Mouse (Mus musculus): ENCODE measurements around the gene Foxg1. TPM values are rescaled to one million over a fixed set of nuclear protein-coding genes. Genes with fewer than 3 reads are reported as not detected.

Gene Foxg1
- polyA plus RNA-seq (2016; fragmentation: Nextera tagmentation; extraction: Ambion mirVana) = 59.7 and 68.4 TPM in 2 replicates

GRCm38 (mm10) chr12:49382565-49383520 lies at the start of gene Foxg1:
Gene Foxg1 (plus strand): TSS chr12:49382660.
- peaks cover 8% of the 10 kb centered on the region; the same call in 1 of the 2 replicates for H3K4me1 ChIP-seq
- peak within 1 kb of the TSS; percentile 92 for H3K4me3 ChIP-seq (replicated peaks)
- WGBS = under 1% methylated on average over 58 of the region's 61 CpGs
- H3K4me2 ChIP-seq = peak within 1 kb of the TSS; percentile 56
- H3K27ac ChIP-seq = peak within 1 kb of the TSS; percentile 100
- peak; percentile 1 for ATAC-seq (ENCODE audit: low FRiP score)
- peaks cover 39% of the 10 kb centered on the region for H3K27me3 ChIP-seq
- peaks cover 9% of the 10 kb centered on the region; the same call in 1 of the 2 replicates for H3K36me3 ChIP-seq (replicated peaks)
- no peaks in the 10 kb centered on the region for H3K9me3 ChIP-seq
- H3K9ac ChIP-seq = peak within 1 kb of the TSS; percentile 100

- no peak overlapping the region for H3K4me2 ChIP-seq
- H3K4me1 ChIP-seq = no peaks in the 10 kb centered on the region
- ATAC-seq (ENCODE audit: low FRiP score) = no peak
- H3K4me3 ChIP-seq (replicated peaks) = no peak overlapping the region
- no peaks in the 10 kb centered on the region for H3K27me3 ChIP-seq
- H3K27ac ChIP-seq = no peak overlapping the region
- no peaks in the 10 kb centered on the region for H3K36me3 ChIP-seq (replicated peaks)
- 95% methylated on average over 10 of the region's 10 CpGs for WGBS
- no peaks in the 10 kb centered on the region for H3K9me3 ChIP-seq
- no peak overlapping the region for H3K9ac ChIP-seq
Measured at GRCm38 (mm10) chr12:49349697-49350096, 32.8 kb upstream of the Foxg1 start.

DNA sequence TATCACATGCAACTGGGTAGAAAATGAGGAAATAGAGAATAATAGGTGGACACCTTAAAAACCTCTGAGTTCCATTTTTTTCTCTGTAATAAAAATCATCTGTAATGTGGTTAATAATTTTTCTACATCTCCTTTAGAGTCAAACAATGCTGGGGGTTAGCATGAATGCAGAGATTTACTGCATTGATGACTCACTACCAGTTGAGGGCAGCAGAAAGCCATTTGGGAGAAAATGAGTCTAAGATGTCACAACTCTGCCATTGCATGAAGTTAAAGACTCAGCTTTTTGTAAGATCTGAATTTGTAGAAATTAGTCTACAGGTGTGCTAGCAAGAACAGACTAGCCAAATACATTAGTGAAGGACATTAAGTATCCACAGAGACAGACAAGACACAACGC lies 13.5 kb upstream of the Foxg1 start:
- Histone ChIP-seq H3K27ac (no peak overlapping the region), H3K9me3 (no peaks in the 10 kb centered on the region), H3K9ac (no peak overlapping the region), H3K4me2 (no peak overlapping the region), H3K4me1 (peaks cover 8% of the 10 kb centered on the region; the same call in 1 of the 2 replicates), H3K4me3 (replicated peaks) (no peak overlapping the region), H3K27me3 (peaks cover 12% of the 10 kb centered on the region), H3K36me3 (replicated peaks) (no peaks in the 10 kb centered on the region)
- 30% methylated on average over 1 of the region's 1 CpGs for WGBS
- 0 out of 2 replicates have a peak, but pooled peaks have one; percentile 15 for ATAC-seq (ENCODE audit: low FRiP score)

DNA sequence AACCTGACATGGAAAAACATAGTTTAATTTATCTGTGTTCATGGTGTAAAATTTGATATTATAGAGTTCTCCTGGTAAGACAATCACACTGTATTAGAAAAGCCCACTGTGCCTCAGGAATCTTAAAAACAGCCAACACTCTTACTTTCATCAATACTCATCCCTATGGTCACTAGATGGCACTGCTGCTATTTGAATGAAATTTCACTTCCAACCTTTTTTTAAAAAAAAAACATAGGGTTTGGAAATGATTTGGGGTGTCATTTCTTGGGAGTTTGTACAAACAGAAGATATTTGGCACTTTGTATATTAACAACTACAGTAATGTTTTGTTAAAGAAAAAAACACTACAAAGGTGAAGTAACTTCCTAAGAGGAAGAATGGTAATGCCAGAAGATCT lies 10.3 kb upstream of the Foxg1 start:
- no peaks in the 10 kb centered on the region for H3K36me3 ChIP-seq (replicated peaks)
- no peak overlapping the region for H3K4me3 ChIP-seq (replicated peaks)
- peaks cover 16% of the 10 kb centered on the region for H3K4me1 ChIP-seq
- H3K9ac ChIP-seq = no peak overlapping the region
- peaks cover 21% of the 10 kb centered on the region for H3K27me3 ChIP-seq
- no peak overlapping the region for H3K27ac ChIP-seq
- no peaks in the 10 kb centered on the region for H3K9me3 ChIP-seq
- no peak for ATAC-seq (ENCODE audit: low FRiP score)
- no peak overlapping the region for H3K4me2 ChIP-seq

GRCm38 (mm10) chr12:49373176-49373575 lies 9.3 kb upstream of the Foxg1 start:
- Histone ChIP-seq H3K4me3 (replicated peaks) (no peak overlapping the region), H3K27me3 (peaks cover 29% of the 10 kb centered on the region)
- WGBS = 6% methylated on average over 5 of the region's 5 CpGs

GRCm38 (mm10) chr12:49373821-49374605 lies 8.4 kb upstream of the Foxg1 start:
- Histone ChIP-seq H3K27me3 (peaks cover 30% of the 10 kb centered on the region), H3K4me1 (peaks cover 16% of the 10 kb centered on the region), H3K9ac (peak overlapping the region; percentile 63), H3K36me3 (replicated peaks) (no peaks in the 10 kb centered on the region), H3K4me2 (peak overlapping the region; percentile 61), H3K27ac (peak overlapping the region; percentile 82), H3K4me3 (replicated peaks) (peak overlapping the region; percentile 36), H3K9me3 (no peaks in the 10 kb centered on the region)
- ATAC-seq (ENCODE audit: low FRiP score) = no peak
- under 1% methylated on average over 24 of the region's 24 CpGs for WGBS

More at GRCm38 (mm10) chr12:49373176-49373575, 9.3 kb upstream of the Foxg1 start:
- peak overlapping the region; percentile 61 for H3K4me2 ChIP-seq
- H3K9me3 ChIP-seq = no peaks in the 10 kb centered on the region
- peak overlapping the region; percentile 82 for H3K27ac ChIP-seq
- peak overlapping the region; percentile 63 for H3K9ac ChIP-seq
- H3K36me3 ChIP-seq (replicated peaks) = no peaks in the 10 kb centered on the region
- peaks cover 16% of the 10 kb centered on the region for H3K4me1 ChIP-seq
- peak; percentile 25; the same call in 1 of the 2 replicates for ATAC-seq (ENCODE audit: low FRiP score)

- Histone ChIP-seq H3K9ac (peak overlapping the region; percentile 63), H3K27ac (peak overlapping the region; percentile 82), H3K4me2 (peak overlapping the region; percentile 61), H3K27me3 (peaks cover 33% of the 10 kb centered on the region), H3K36me3 (replicated peaks) (no peaks in the 10 kb centered on the region), H3K4me3 (replicated peaks) (peak overlapping the region; percentile 36), H3K4me1 (peaks cover 16% of the 10 kb centered on the region), H3K9me3 (no peaks in the 10 kb centered on the region)
- ATAC-seq (ENCODE audit: low FRiP score) = no peak
- WGBS = under 1% methylated on average over 14 of the region's 14 CpGs
Measured at GRCm38 (mm10) chr12:49374606-49374995, 7.9 kb upstream of the Foxg1 start.

GRCm38 (mm10) chr12:49375427-49376317 lies 6.8 kb upstream of the Foxg1 start:
- peak overlapping the region; percentile 56 for H3K4me2 ChIP-seq
- WGBS = 1% methylated on average over 15 of the region's 15 CpGs
- peak overlapping the region; percentile 100 for H3K27ac ChIP-seq
- no peak for ATAC-seq (ENCODE audit: low FRiP score)
- H3K4me1 ChIP-seq = peaks cover 16% of the 10 kb centered on the region
- H3K36me3 ChIP-seq (replicated peaks) = no peaks in the 10 kb centered on the region
- no peaks in the 10 kb centered on the region for H3K9me3 ChIP-seq
- peaks cover 37% of the 10 kb centered on the region for H3K27me3 ChIP-seq
- H3K4me3 ChIP-seq (replicated peaks) = peak overlapping the region; percentile 92
- peak overlapping the region; percentile 82 for H3K9ac ChIP-seq

GRCm38 (mm10) chr12:49376318-49376992 lies 6.0 kb upstream of the Foxg1 start:
- Histone ChIP-seq H3K4me3 (replicated peaks) (peak overlapping the region; percentile 92), H3K36me3 (replicated peaks) (no peaks in the 10 kb centered on the region), H3K9ac (peak overlapping the region; percentile 82), H3K4me1 (peaks cover 16% of the 10 kb centered on the region), H3K27me3 (peaks cover 37% of the 10 kb centered on the region), H3K9me3 (no peaks in the 10 kb centered on the region), H3K4me2 (peak overlapping the region; percentile 56), H3K27ac (peak overlapping the region; percentile 100)
- 1% methylated on average over 19 of the region's 19 CpGs for WGBS
- ATAC-seq (ENCODE audit: low FRiP score) = no peak

DNA sequence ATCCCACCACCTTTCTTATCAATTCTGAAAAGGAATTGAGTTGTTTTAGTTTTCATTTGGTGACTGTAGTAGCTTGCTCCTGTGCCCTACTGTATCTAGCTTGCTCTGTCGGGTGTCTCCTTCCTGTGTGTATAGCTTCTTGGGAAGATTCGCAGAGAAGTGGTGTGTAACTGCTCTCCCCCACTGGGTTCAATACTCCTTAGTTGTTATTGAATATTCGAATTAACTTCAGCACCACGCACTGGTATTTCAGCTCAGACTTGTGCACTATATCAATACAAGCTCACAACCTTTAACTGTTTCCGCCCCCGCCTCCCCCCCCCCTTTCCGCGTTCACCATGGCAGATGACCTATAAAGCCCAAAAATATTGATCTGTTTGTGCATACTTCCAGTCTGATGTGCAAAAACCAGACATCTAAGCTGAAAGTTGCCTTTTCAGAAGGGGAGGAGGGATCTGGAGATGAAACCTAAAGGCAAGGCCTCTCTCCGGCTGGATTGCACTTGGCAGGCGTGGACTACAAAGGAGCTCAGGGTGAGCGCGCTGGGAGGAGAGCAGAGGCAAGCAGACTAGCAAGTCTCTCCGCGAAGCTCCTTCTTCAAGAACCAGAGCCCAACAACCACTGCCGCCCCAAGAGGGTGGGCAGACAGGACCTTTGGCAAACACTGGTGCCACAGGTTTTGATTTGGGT lies 5.0 kb upstream of the Foxg1 start:
- no peaks in the 10 kb centered on the region for H3K36me3 ChIP-seq (replicated peaks)
- H3K4me2 ChIP-seq = peak overlapping the region; percentile 56
- peak overlapping the region; percentile 82 for H3K9ac ChIP-seq
- peaks cover 16% of the 10 kb centered on the region for H3K4me1 ChIP-seq
- H3K27me3 ChIP-seq = peaks cover 37% of the 10 kb centered on the region
- H3K27ac ChIP-seq = peak overlapping the region; percentile 100
- peak; percentile 45 for ATAC-seq (ENCODE audit: low FRiP score)
- H3K4me3 ChIP-seq (replicated peaks) = peak overlapping the region; percentile 92
- WGBS = 0% methylated on average over 15 of the region's 15 CpGs
- H3K9me3 ChIP-seq = no peaks in the 10 kb centered on the region

Measured in forebrain, embryonic 12.5 days (tissue).